Mouse (Mus musculus): ENCODE measurements around the gene Rbm39. TPM values are rescaled to one million over a fixed set of nuclear protein-coding genes. Genes with fewer than 3 reads are reported as not detected.
"Not testable (repeated sequence)": the region's sequence is repeated elsewhere in the genome, so short reads cannot be mapped to it uniquely, and the experiment has no call there.

Gene Rbm39
- polyA plus RNA-seq, 1 experiment from 2014 or later, result 563 TPM

- Histone ChIP-seq H3K36me3 (ENCODE audit: insufficient read depth) (peaks cover 32% of the 10 kb centered on the region), H3K9me3 (ENCODE audit: low read depth, low read length) (no peaks in the 10 kb centered on the region), H3K4me3 (ENCODE audit: low read depth, low read length) (peak overlapping the region; percentile 83), H3K4me1 (ENCODE audit: insufficient read depth) (no peaks in the 10 kb centered on the region), H3K27me3 (ENCODE audit: insufficient read depth, low read length) (no peaks in the 10 kb centered on the region), H3K27ac (ENCODE audit: low read depth) (no peak overlapping the region), H3K9ac (peak overlapping the region; percentile 89), H3K4me2 (peak overlapping the region; percentile 80)
- no peak for TF ChIP-seq CTCF (IDR thresholded peaks at IDR 0.05; ENCODE audit: low read depth)
- no peak for DNase-seq
- WGBS, result 82% methylated on average over 2 of the region's 2 CpGs
- no peak for ATAC-seq (ENCODE audit: insufficient read depth)
Measured at GRCm38 (mm10) chr2:156142820-156143219, 37.2 kb downstream of the Rbm39 start.

- WGBS, result 75% methylated on average over 6 of the region's 6 CpGs
- Histone ChIP-seq H3K27me3 (ENCODE audit: insufficient read depth, low read length) (no peaks in the 10 kb centered on the region), H3K4me3 (ENCODE audit: low read depth, low read length) (no peak overlapping the region), H3K4me2 (no peak overlapping the region), H3K4me1 (ENCODE audit: insufficient read depth) (no peaks in the 10 kb centered on the region), H3K27ac (ENCODE audit: low read depth) (no peak overlapping the region), H3K9me3 (ENCODE audit: low read depth, low read length) (no peaks in the 10 kb centered on the region), H3K9ac (no peak overlapping the region), H3K36me3 (ENCODE audit: insufficient read depth) (peaks cover 26% of the 10 kb centered on the region; the same call in 1 of the 2 replicates)
- peak; percentile 19; the same call in 1 of the 2 replicates for TF ChIP-seq CTCF (IDR thresholded peaks at IDR 0.05; ENCODE audit: low read depth)
- no peak for ATAC-seq (ENCODE audit: insufficient read depth)
- no peak for DNase-seq
Measured at GRCm38 (mm10) chr2:156135695-156136094, 44.3 kb downstream of the Rbm39 start.

DNA sequence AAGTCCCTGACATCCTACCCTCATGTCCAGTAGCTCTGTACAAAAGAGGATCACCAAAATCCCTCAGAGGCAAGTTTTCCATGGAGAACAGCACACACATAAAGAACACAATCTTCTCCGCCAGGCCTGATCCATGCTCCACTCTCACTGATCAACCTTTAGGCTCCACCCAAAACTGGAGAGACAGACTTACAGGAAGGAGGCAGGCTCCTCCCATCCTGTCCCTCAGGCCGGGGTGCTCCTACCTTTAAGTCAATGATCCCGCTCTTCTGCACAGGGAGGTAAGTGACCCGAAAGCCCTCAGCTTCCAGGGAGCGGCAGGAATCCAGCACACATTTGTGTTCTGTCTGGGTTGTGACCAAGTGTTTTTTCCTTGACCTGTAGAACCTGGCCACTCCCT is 45.9 kb downstream of the Rbm39 start:
- ATAC-seq (ENCODE audit: insufficient read depth) (no peak), DNase-seq (no peak)
- TF ChIP-seq CTCF (IDR thresholded peaks at IDR 0.05; ENCODE audit: low read depth), result no peak
- H3K27ac ChIP-seq (ENCODE audit: low read depth), result no peak overlapping the region
- no peaks in the 10 kb centered on the region for H3K4me1 ChIP-seq (ENCODE audit: insufficient read depth)
- H3K4me3 ChIP-seq (ENCODE audit: low read depth, low read length), result no peak overlapping the region
- H3K36me3 ChIP-seq (ENCODE audit: insufficient read depth), result peaks cover 20% of the 10 kb centered on the region; the same call in 1 of the 2 replicates
- no peaks in the 10 kb centered on the region for H3K9me3 ChIP-seq (ENCODE audit: low read depth, low read length)
- 87% methylated on average over 5 of the region's 5 CpGs for WGBS
- H3K27me3 ChIP-seq (ENCODE audit: insufficient read depth, low read length), result no peaks in the 10 kb centered on the region
- no peak overlapping the region for H3K9ac ChIP-seq
- H3K4me2 ChIP-seq, result no peak overlapping the region

DNA sequence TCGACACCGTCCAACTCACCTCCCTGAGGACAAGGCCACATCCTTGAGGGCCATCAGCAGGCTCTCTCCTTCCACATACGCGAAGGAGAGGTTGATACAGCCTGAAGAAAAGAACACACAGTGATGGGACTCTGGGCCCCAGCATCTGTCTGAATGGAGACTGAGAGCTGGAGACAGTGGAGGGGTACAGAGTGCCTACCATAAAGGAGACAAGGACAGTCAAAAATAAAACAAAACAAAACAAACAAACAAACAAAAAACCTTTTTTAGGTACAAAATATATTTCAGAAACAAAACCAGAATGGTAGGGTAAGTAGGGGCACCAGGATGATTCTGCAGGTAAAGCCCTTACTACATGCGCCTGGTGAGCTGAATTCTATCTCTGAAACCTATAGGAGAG is 53.0 kb downstream of the Rbm39 start, which contains the start of gene Gm28036:
Gene Gm28036, minus strand, starts transcription at position 101 of the 400 bp plus-strand sequence.
- no peak for ATAC-seq (ENCODE audit: insufficient read depth)
- peaks cover 40% of the 10 kb centered on the region; the same call in 1 of the 2 replicates for H3K36me3 ChIP-seq (ENCODE audit: insufficient read depth)
- no peak within 1 kb of the TSS for H3K4me3 ChIP-seq (ENCODE audit: low read depth, low read length)
- no peak within 1 kb of the TSS for H3K4me2 ChIP-seq
- 93% methylated on average over 5 of the region's 5 CpGs for WGBS
- H3K4me1 ChIP-seq (ENCODE audit: insufficient read depth), result no peaks in the 10 kb centered on the region
- H3K9me3 ChIP-seq (ENCODE audit: low read depth, low read length), result no peaks in the 10 kb centered on the region
- no peak for DNase-seq
- H3K27ac ChIP-seq (ENCODE audit: low read depth), result no peak within 1 kb of the TSS
- no peak for TF ChIP-seq CTCF (IDR thresholded peaks at IDR 0.05; ENCODE audit: low read depth)
- no peak within 1 kb of the TSS for H3K9ac ChIP-seq
- H3K27me3 ChIP-seq (ENCODE audit: insufficient read depth, low read length), result no peaks in the 10 kb centered on the region

- Histone ChIP-seq H3K36me3 (ENCODE audit: insufficient read depth) (peaks cover 31% of the 10 kb centered on the region; the same call in 1 of the 2 replicates), H3K27me3 (ENCODE audit: insufficient read depth, low read length) (no peaks in the 10 kb centered on the region), H3K4me3 (ENCODE audit: low read depth, low read length) (no peak overlapping the region), H3K27ac (ENCODE audit: low read depth) (no peak overlapping the region), H3K4me2 (no peak overlapping the region), H3K9ac (no peak overlapping the region), H3K9me3 (ENCODE audit: low read depth, low read length) (no peaks in the 10 kb centered on the region), H3K4me1 (ENCODE audit: insufficient read depth) (no peaks in the 10 kb centered on the region)
- 87% methylated on average over 5 of the region's 5 CpGs for WGBS
- DNase-seq (no peak), ATAC-seq (ENCODE audit: insufficient read depth) (no peak)
- no peak for TF ChIP-seq CTCF (IDR thresholded peaks at IDR 0.05; ENCODE audit: low read depth)
Measured at GRCm38 (mm10) chr2:156123731-156124130, 56.3 kb downstream of the Rbm39 start.

- TF ChIP-seq CTCF (IDR thresholded peaks at IDR 0.05; ENCODE audit: low read depth), result no peak
- no peak for DNase-seq
- H3K4me1 ChIP-seq (ENCODE audit: insufficient read depth), result no peaks in the 10 kb centered on the region
- no peak for ATAC-seq (ENCODE audit: insufficient read depth)
- H3K4me3 ChIP-seq (ENCODE audit: low read depth, low read length), result no peak overlapping the region
- no peak overlapping the region for H3K27ac ChIP-seq (ENCODE audit: low read depth)
- no peak overlapping the region for H3K4me2 ChIP-seq
- no peaks in the 10 kb centered on the region for H3K9me3 ChIP-seq (ENCODE audit: low read depth, low read length)
- no peaks in the 10 kb centered on the region for H3K27me3 ChIP-seq (ENCODE audit: insufficient read depth, low read length)
- H3K36me3 ChIP-seq (ENCODE audit: insufficient read depth), result peaks cover 8% of the 10 kb centered on the region; the same call in 1 of the 2 replicates
- no peak overlapping the region for H3K9ac ChIP-seq
Measured at GRCm38 (mm10) chr2:156119566-156119965, 60.5 kb downstream of the Rbm39 start.

GRCm38 (mm10) chr2:156112080-156112423 is 68.0 kb downstream of the Rbm39 start:
- H3K4me2 ChIP-seq, result peak overlapping the region; percentile 81
- ATAC-seq (ENCODE audit: insufficient read depth), result peak; percentile 12; the same call in 1 of the 2 replicates
- H3K27me3 ChIP-seq (ENCODE audit: insufficient read depth, low read length); H3K4me1 ChIP-seq (ENCODE audit: insufficient read depth); DNase-seq; H3K36me3 ChIP-seq (ENCODE audit: insufficient read depth); H3K9me3 ChIP-seq (ENCODE audit: low read depth, low read length): not testable (repeated sequence)
- peak overlapping the region; percentile 94 for H3K27ac ChIP-seq (ENCODE audit: low read depth)
- WGBS, result 20% methylated on average over 5 of the region's 5 CpGs
- H3K4me3 ChIP-seq (ENCODE audit: low read depth, low read length), result peak overlapping the region; percentile 95
- peak overlapping the region; percentile 98; the same call in 1 of the 2 replicates for H3K9ac ChIP-seq
